Mouse (Mus musculus) small intestine, adult 2 months (tissue): Measurements from ENCODE around the gene Hectd3.

ENCODE experiments used
- CTCF ChIP-seq: fragments of 200-500 bp; IDR thresholded peaks from 2 replicates; pipeline ENCODE4 v1.5.1; 2012; ENCODE audit warnings: low read depth, mild to moderate bottlenecking, control low read depth, inconsistent platforms, low read length, moderate library complexity, mixed read lengths; ENCODE audit not compliant: insufficient replicate concordance, insufficient read length; ENCODE audit errors: extremely low read depth
- POLR2A ChIP-seq: fragments of 200-500 bp; IDR thresholded peaks from 2 replicates; pipeline ENCODE4 v1.6.1; 2012; ENCODE audit warnings: low read depth, mild to moderate bottlenecking, control low read depth, inconsistent platforms, low read length, moderate library complexity

DNA sequence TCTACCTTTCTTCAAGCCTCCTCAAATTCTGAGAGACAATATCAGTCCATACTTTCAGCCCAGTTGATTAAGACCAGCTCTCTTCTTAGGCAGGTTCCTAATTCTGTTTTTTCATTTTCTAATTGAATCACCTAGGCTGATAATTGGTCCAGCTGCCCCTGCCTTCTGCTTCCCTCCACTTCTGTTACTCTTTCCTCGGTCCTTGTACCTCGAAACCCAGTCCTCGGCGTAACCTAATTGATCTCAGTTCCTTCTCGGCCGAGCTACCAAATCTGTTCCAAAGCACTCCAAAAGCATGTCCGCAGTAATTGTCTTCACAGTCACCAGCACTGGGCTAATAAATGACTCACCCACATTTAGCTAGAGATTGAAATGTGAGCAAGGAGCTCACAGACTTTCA lies 40.2 kb upstream of the Hectd3 start:
- no peak for TF ChIP-seq POLR2A
- TF ChIP-seq CTCF, result no peak
